Mouse (Mus musculus) lung, adult 2 months (tissue): ENCODE measurements around the gene Faap20.

Experiments used
- CTCF ChIP-seq: fragments of 200-500 bp; IDR thresholded peaks from 2 replicates; pipeline ENCODE4 v1.5.1; 2011; ENCODE audit warnings: mild to moderate bottlenecking, low read length, control low read depth; ENCODE audit not compliant: insufficient read depth
- POLR2A ChIP-seq: fragments of 200-500 bp; IDR thresholded peaks from 2 replicates; pipeline ENCODE4 v1.6.1; 2011; ENCODE audit warnings: low read depth, mild to moderate bottlenecking, control low read depth, low read length, borderline replicate concordance; ENCODE audit errors: extremely low read depth

- TF ChIP-seq CTCF = no peak
- no peak for TF ChIP-seq POLR2A
These were observed 23.7 kb upstream of the Faap20 start for GRCm38 (mm10) chr4:155225918-155226317.
